Mouse (Mus musculus) olfactory bulb, adult 2 months (tissue): ENCODE data around the gene Olfr544.

ENCODE experiments used
- CTCF ChIP-seq: fragments of 200-500 bp; IDR thresholded peaks from 2 replicates; pipeline ENCODE4 v1.5.1; 2012; ENCODE audit warnings: low read depth, mild to moderate bottlenecking, low read length, moderate library complexity; ENCODE audit not compliant: insufficient read depth
- POLR2A ChIP-seq: fragments of 200-500 bp; IDR thresholded peaks from 2 replicates; pipeline ENCODE4 v1.6.1; 2012; ENCODE audit warnings: mild to moderate bottlenecking, low read depth, low read length, moderate library complexity; ENCODE audit not compliant: insufficient read depth

- TF ChIP-seq POLR2A (no peak), CTCF (no peak)
Measured at GRCm38 (mm10) chr7:102508666-102509065, 20.6 kb upstream of the Olfr544 start.
